Mouse (Mus musculus): ENCODE data around the gene Map7. TPM values are rescaled to one million over a fixed set of nuclear protein-coding genes. Genes with fewer than 3 reads are reported as not detected.

Map7 gene
- polyA plus RNA-seq, 1 experiment from 2014 or later, result 2.7 TPM

GRCm38 (mm10) chr10:20186800-20187273 lies 38.6 kb downstream of the Map7 start:
- no peaks in the 10 kb centered on the region for H3K79me2 ChIP-seq (ENCODE audit: inconsistent target)
- no peak overlapping the region for H3K4me3 ChIP-seq (ENCODE audit: inconsistent target)
- H3K36me3 ChIP-seq (ENCODE audit: inconsistent target), result no peaks in the 10 kb centered on the region
- no peak overlapping the region for H3K27ac ChIP-seq
- WGBS (ENCODE audit: missing documents), result 73% methylated on average over 5 of the region's 5 CpGs

DNA sequence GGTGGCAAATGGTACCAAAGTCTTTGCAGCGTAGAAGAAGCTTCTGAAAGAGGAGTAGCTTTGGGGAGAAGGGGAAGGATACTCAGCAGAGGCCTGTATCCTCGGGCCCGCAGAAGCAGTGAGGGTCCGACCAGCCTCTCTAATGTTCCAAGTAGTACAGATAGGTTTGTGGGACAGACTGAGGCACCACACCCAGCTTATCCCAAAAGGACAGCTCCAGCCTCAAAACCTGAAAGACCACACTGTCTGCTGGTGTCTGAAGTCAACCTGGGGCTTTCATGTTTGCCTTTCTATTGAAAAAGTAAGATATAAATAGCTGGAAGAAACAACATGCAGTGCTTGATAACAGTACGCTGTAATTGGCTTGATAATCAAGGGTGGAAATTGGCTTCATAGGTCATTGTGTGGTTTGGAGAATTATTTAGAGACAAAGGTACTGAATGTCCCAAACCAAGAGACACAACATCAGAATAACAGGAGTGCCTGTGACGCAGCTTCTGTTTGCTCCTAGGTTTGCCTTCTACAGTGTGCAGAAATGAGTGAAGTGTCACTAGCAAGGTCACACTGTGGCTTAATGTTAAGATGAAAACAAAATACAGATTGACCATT lies 42.0 kb downstream of the Map7 start:
- Histone ChIP-seq H3K79me2 (ENCODE audit: inconsistent target) (no peaks in the 10 kb centered on the region), H3K4me3 (ENCODE audit: inconsistent target) (no peak overlapping the region), H3K27ac (no peak overlapping the region), H3K36me3 (ENCODE audit: inconsistent target) (no peaks in the 10 kb centered on the region)
- 98% methylated on average over 6 of the region's 6 CpGs for WGBS (ENCODE audit: missing documents)

GRCm38 (mm10) chr10:20194847-20195540 lies 46.7 kb downstream of the Map7 start:
- Histone ChIP-seq H3K27ac (no peak overlapping the region), H3K36me3 (ENCODE audit: inconsistent target) (no peaks in the 10 kb centered on the region), H3K4me3 (ENCODE audit: inconsistent target) (no peak overlapping the region), H3K79me2 (ENCODE audit: inconsistent target) (no peaks in the 10 kb centered on the region)
- 93% methylated on average over 12 of the region's 13 CpGs for WGBS (ENCODE audit: missing documents)

GRCm38 (mm10) chr10:20197039-20197438 lies 48.8 kb downstream of the Map7 start:
- WGBS (ENCODE audit: missing documents), result 19% methylated on average over 7 of the region's 7 CpGs
- no peaks in the 10 kb centered on the region for H3K36me3 ChIP-seq (ENCODE audit: inconsistent target)
- H3K27ac ChIP-seq, result no peak overlapping the region
- no peaks in the 10 kb centered on the region for H3K79me2 ChIP-seq (ENCODE audit: inconsistent target)
- no peak overlapping the region for H3K4me3 ChIP-seq (ENCODE audit: inconsistent target)

GRCm38 (mm10) chr10:20198968-20199737 lies 50.9 kb downstream of the Map7 start:
- Histone ChIP-seq H3K79me2 (ENCODE audit: inconsistent target) (no peaks in the 10 kb centered on the region), H3K27ac (no peak overlapping the region), H3K36me3 (ENCODE audit: inconsistent target) (no peaks in the 10 kb centered on the region), H3K4me3 (ENCODE audit: inconsistent target) (no peak overlapping the region)
- whole genome bisulfite sequencing (ENCODE audit: missing documents), result 70% methylated on average over 10 of the region's 10 CpGs

- no peaks in the 10 kb centered on the region for H3K36me3 ChIP-seq (ENCODE audit: inconsistent target)
- H3K79me2 ChIP-seq (ENCODE audit: inconsistent target), result no peaks in the 10 kb centered on the region
- 56% methylated on average over 2 of the region's 3 CpGs for WGBS (ENCODE audit: missing documents)
- no peak overlapping the region for H3K27ac ChIP-seq
- H3K4me3 ChIP-seq (ENCODE audit: inconsistent target), result no peak overlapping the region
Measured at GRCm38 (mm10) chr10:20201236-20201635, 53.0 kb downstream of the Map7 start.

GRCm38 (mm10) chr10:20202171-20202570 lies 53.9 kb downstream of the Map7 start:
- H3K27ac ChIP-seq, result no peak overlapping the region
- H3K36me3 ChIP-seq (ENCODE audit: inconsistent target), result no peaks in the 10 kb centered on the region
- WGBS (ENCODE audit: missing documents), result 83% methylated on average over 9 of the region's 9 CpGs
- no peaks in the 10 kb centered on the region for H3K79me2 ChIP-seq (ENCODE audit: inconsistent target)
- H3K4me3 ChIP-seq (ENCODE audit: inconsistent target), result no peak overlapping the region

GRCm38 (mm10) chr10:20202818-20203217 lies 54.5 kb downstream of the Map7 start:
- no peak overlapping the region for H3K4me3 ChIP-seq (ENCODE audit: inconsistent target)
- no peaks in the 10 kb centered on the region for H3K79me2 ChIP-seq (ENCODE audit: inconsistent target)
- H3K36me3 ChIP-seq (ENCODE audit: inconsistent target), result no peaks in the 10 kb centered on the region
- WGBS (ENCODE audit: missing documents), result 95% methylated on average over 6 of the region's 6 CpGs
- H3K27ac ChIP-seq, result no peak overlapping the region

- H3K79me2 ChIP-seq (ENCODE audit: inconsistent target), result no peaks in the 10 kb centered on the region
- H3K27ac ChIP-seq, result no peak overlapping the region
- no peak overlapping the region for H3K4me3 ChIP-seq (ENCODE audit: inconsistent target)
- no peaks in the 10 kb centered on the region for H3K36me3 ChIP-seq (ENCODE audit: inconsistent target)
- 93% methylated on average over 6 of the region's 6 CpGs for WGBS (ENCODE audit: missing documents)
Measured at GRCm38 (mm10) chr10:20203502-20203901, 55.2 kb downstream of the Map7 start.

DNA sequence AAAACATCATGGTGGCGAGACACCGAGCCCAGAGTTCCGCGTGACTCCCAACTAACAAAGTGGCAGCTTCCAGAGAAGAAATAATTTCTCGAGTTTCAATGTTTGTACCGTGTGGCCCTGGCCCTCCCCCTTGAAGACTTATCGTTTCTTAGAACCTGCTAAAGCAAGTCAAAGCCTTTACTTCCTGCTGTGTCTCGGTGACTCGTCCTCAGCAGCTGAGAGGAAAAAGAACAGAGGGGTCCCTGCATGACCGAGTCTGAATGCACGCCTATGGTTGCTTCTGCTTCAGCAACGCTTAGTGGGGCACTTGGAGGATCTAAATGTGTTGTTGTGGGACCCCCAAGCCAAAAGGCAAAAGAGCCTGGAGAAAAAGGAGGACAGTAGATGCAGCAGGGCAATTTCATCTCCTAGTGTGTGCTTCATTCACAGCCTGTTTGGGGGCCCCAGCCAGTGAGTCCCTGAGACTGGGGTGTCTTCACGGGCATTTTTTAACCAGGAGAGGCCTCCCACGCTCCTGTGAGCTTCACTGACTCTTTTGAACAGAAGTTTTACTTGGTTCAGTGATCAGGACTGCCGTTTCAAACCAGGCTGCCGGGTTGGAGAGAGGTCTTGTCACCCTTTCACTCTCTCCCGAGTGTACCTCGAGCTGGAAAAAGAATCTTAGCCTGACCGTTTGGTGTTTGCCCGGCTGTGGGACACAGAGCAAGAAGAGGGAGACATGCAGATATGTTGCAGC lies 56.6 kb downstream of the Map7 start:
- Histone ChIP-seq H3K36me3 (ENCODE audit: inconsistent target) (no peaks in the 10 kb centered on the region), H3K4me3 (ENCODE audit: inconsistent target) (no peak overlapping the region), H3K27ac (no peak overlapping the region), H3K79me2 (ENCODE audit: inconsistent target) (no peaks in the 10 kb centered on the region)
- 57% methylated on average over 20 of the region's 20 CpGs for WGBS (ENCODE audit: missing documents)

GRCm38 (mm10) chr10:20206966-20207365 lies 58.7 kb downstream of the Map7 start:
- Histone ChIP-seq H3K36me3 (ENCODE audit: inconsistent target) (no peaks in the 10 kb centered on the region), H3K79me2 (ENCODE audit: inconsistent target) (no peaks in the 10 kb centered on the region), H3K27ac (no peak overlapping the region), H3K4me3 (ENCODE audit: inconsistent target) (no peak overlapping the region)
- 96% methylated on average over 7 of the region's 7 CpGs for WGBS (ENCODE audit: missing documents)

GRCm38 (mm10) chr10:20209609-20210341 lies 61.5 kb downstream of the Map7 start:
- no peaks in the 10 kb centered on the region for H3K36me3 ChIP-seq (ENCODE audit: inconsistent target)
- no peak overlapping the region for H3K4me3 ChIP-seq (ENCODE audit: inconsistent target)
- no peak overlapping the region for H3K27ac ChIP-seq
- no peaks in the 10 kb centered on the region for H3K79me2 ChIP-seq (ENCODE audit: inconsistent target)
- WGBS (ENCODE audit: missing documents), result 90% methylated on average over 5 of the region's 5 CpGs

GRCm38 (mm10) chr10:20214418-20214817 lies 66.1 kb downstream of the Map7 start:
- H3K4me3 ChIP-seq (ENCODE audit: inconsistent target), result no peak overlapping the region
- no peak overlapping the region for H3K27ac ChIP-seq
- no peaks in the 10 kb centered on the region for H3K36me3 ChIP-seq (ENCODE audit: inconsistent target)
- no peaks in the 10 kb centered on the region for H3K79me2 ChIP-seq (ENCODE audit: inconsistent target)
- 78% methylated on average over 4 of the region's 4 CpGs for WGBS (ENCODE audit: missing documents)

GRCm38 (mm10) chr10:20216982-20217381 lies 68.7 kb downstream of the Map7 start:
- WGBS (ENCODE audit: missing documents), result 71% methylated on average over 6 of the region's 6 CpGs
- Histone ChIP-seq H3K27ac (no peak overlapping the region), H3K79me2 (ENCODE audit: inconsistent target) (no peaks in the 10 kb centered on the region), H3K4me3 (ENCODE audit: inconsistent target) (no peak overlapping the region), H3K36me3 (ENCODE audit: inconsistent target) (no peaks in the 10 kb centered on the region)
